Mouse (Mus musculus): ENCODE measurements around the gene Tada2a.

The Tada2a gene

DNA sequence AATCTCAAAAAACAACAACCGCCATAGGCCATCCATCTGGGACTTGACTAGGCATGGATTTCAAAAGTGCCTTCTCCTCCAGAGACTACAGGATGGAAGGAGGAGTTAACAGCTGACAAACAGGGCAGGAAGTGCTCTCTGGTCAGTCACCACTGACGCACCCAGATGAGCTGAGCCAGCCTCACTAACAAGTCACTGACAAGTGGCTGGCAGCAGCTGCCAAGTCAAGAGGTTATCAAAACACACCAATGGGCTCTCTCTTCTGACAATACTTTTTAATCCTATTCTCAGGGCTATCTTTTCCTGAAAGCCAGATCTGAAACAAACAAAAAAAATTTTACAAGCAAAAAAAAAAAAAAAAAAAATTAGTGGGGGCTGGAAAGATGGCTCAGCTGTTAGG lies 66.6 kb downstream of the Tada2a start:
- DNase-seq = no peak

DNA sequence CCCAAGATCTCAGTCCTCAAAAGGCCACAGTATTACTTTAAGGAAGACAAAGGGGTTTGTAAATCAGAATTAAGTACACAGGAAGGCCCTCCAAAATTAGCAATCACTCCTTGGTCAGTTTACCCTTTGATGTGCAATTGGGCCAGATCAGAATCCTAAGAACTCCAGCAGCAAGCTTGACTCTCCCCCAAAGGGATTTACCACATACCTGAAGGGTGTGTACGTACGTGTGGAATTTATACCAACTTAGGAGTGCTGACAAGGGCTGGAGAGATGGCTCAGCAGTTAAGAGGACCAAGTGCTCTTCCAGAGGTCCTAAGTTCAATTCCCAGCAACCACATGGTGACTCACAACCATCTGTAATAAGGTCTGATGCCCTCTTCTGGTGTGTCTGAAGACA lies 67.5 kb downstream of the Tada2a start:
- DNase-seq = no peak

DNA sequence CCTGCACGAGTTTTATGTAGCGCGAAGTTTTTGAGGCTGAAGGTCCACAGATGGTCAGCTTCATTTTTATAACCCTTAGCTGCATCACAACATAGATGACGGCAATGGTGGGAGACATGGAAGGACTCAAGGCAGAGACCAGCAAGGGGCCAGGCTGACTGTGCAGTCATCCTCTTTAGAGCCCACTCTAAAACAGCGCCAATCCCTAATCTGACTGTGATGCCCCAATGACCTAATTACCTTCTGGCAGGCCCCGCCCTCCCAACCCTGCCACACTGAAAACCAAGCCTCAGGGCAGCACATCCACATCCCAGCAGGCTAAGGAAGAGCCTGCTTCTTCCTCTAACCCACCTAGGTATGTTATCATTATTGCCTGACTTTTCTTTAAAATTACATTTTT lies 68.8 kb downstream of the Tada2a start:
- no peak for DNase-seq

DNA sequence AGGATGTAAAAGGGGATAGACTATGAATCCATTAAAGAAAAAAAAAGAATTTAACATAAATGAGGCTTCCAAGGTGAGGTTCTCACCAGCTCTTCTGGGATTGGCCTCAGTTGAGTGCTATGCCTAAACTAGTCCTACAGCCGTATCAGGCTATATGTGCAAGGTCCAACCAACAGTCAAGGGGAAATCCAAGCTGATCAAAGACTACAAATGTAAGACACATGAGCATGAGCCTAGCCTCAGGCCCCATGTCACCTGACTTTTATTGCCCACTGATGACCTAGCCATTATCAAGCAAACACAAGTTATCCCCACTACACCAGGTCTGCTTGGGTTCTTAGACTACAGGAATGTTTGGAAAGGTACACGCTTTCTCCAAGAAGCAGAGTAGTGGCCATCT lies 69.6 kb downstream of the Tada2a start:
- DNase-seq = no peak

DNA sequence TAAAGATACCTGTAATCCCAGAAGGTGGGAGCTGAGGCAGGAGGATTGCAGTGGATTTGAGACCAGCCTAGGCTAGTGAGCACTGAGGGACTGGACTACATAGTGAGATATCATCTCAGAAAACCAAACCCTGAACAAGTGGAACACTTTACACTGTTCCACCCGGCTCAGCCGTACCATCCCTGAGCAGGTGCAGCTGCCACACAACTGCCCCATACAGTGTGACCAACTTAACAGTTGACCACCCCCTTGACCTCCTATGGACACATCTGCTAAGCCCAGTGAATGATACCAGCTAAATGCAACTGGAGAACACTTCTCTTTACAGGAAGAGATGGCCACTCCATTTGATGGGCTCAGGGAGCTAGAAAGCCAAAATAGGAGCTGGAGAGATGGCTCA lies 72.0 kb downstream of the Tada2a start:
- DNase-seq = no peak

DNA sequence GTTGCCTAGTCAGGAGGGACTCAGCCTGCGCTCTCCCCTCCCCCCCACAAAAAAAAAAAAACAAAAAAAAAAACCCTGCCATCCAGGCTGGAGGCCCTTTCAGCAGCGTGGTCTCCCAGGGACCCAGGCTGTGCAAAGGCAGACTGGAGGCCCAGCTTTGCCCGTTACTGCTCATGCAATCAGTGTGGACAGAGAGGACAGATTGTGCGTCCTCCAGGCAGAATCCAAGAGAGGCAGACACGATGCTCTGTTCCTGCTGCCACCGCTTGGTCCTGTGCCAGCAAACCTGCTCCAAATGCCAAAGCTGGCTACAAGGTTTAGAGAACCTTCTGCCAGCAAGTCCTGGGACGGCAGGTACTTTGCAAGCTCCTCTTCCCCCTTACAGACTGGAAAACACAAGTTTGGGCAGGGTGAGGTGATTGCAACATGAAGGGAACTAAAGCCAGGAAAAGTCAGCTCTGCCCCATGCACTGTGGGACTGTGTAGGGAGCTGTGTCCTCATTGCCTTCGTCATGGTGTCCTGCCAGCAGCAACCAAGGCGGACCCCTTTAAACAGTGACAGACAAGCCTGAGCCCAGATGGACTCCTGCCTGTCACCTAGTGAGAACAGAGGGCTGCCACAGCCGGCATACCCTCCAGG lies 75.8 kb downstream of the Tada2a start:
- DNase-seq = no peak

DNA sequence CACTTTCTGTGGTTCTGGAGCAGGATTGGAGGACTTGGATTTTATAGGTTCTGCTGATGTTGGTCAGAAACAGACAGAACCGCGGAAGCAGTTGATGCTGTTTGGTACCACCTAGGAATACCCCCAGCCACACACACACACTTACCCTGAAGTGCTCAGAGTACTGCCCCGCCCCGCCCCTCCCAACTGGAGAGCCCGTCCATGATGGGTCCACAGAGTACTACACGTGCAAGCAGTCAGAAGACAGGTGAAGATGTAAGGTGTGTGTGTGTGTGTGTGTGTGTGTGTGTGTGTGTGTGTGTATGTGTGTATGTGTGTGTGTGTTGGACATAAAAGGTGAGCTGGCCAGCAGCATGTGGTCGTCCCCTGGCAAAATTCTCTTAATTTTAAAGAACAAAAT lies 76.3 kb downstream of the Tada2a start:
- no peak for DNase-seq

DNA sequence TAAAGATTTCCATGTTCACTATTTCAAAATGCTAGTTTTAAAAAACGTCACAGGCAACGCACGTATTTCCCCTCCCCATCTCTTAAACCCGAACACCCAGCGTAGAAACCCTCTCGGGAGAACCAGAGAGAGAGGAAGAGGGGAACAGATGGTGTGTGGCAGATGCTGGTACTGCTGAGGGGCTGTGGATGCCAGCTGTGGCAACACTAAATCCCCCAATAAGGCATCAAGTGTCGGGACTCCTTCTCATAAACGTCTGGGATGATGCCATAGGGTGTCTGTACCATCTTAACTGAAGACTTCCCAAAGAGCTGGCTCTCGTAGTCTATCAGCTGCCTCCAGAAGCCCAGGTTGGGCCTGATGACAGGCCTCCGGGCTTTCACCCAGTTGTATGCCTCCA lies 81.0 kb downstream of the Tada2a start:
- no peak for DNase-seq

DNA sequence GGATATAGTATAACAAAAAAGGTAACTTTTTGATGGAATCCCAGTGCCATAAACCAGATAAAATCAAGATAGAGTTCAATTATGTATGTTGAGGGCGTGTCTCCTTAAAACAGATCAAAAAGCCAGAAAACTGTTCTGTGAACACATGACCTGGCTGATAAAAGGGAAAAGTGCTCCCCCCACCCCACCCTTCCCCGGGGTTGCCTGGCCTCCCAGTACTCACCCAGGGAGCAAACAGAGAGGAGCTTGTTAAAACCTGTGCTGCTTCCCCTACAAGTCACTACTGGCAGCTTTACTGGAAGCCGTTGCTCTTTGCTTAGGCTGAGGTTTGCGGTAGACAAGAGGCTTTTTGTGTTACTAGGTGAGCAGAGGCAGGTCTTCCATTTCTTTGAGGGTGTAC lies 82.1 kb downstream of the Tada2a start:
- DNase-seq = no peak

DNA sequence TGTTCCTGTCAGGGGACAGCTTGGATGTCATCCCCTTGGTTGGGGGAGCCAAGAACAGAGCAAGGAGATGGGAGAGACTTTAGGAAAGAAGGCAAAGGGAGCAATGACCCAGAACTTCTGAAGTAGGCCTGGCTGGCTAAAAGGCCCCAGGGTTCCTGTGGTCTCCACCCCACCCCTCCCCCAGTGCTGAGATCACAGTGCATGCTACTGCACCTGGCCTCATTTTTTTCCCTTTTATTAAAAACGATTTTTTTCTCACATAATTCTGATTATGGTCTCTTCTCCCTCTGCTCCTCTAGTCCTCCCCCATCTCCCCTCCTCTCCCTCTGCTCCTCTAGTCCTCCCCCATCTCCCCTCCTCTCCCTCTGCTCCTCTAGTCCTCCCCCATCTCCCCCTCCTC lies 84.4 kb downstream of the Tada2a start:
- no peak for DNase-seq

DNA sequence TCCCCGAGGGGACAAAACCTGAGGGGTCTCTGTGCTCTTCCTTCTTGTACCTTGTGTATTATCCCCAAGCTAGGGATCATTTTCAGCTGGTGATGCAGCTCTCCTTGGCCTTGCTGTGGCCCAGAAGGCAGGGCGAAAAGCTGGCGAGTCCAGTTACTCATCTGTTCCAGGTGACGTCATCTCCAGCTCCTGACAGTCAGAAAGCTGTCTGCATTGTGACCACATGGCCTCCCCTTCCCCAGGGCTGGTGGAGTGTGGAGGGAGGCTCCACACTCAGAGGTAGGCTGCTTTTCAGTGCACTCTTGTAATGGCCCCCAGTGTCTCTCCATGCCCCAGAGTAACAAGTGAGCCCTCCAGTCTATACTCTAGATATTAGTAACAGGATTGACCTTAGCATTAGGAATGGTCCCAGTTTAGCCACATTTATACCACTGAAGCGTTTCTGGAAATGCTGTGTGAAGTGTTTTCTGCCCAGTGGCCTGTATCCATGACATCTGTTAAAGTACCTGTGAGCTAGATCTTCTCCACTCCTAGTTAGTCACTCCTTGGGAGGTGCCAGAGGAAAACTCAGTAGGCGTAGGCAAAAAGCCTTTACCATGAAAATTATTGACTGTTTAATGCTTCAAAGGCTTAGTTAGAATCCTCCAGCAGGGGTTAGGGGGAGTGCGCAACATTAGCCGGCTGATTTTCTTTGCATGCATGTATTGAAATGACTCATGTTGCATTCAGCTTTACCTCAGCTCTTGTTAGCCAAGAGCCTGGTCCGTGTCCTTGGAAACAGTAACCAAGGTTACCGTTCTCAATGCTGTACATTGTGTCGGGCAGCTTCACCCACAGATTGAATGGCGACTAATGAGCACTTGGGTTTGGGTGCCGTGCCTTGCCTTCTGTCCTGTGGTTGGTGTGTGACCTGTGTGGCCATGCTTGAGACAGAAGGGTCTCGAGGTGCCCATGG lies 86.3 kb downstream of the Tada2a start:
- no peak for DNase-seq

DNA sequence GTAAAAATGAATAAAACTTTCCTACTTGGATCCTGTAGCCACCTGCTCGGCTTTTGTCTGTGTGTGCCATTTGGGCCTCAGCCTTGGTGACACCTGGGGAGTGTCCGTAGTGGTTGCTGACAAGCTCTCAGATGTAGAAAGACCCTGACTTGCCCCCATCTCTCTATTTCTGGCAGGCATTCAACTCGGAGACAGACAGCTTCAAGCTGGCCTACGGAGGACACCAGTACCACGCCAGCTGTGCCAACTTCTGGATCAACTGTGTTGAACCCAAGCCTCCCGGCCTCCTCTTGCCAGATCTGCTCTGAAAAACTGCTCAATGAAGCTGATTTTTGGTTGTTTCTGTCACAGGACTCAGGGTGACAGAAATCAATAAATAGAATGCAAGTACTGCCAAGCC lies 88.8 kb downstream of the Tada2a start:
- no peak for DNase-seq

DNA sequence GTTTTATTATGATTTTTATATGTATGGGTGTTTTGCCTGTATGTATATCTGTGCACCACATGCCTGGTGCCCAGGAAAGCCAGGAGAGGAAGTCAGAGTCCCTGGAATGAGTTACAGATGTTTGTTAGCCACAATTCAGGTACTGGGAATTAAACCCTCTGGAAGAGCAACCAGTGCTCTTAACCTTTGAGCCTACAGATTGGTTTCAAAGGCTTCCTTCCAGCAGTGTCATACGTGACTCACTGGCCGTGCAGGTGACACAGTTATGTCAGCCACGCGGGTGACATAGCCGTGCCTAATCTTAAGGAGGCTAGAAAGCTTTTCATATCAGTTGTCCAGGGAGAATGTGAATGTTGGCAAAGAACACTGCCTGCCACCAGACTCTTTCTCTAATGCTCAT lies 95.7 kb downstream of the Tada2a start:
- no peak for DNase-seq

DNA sequence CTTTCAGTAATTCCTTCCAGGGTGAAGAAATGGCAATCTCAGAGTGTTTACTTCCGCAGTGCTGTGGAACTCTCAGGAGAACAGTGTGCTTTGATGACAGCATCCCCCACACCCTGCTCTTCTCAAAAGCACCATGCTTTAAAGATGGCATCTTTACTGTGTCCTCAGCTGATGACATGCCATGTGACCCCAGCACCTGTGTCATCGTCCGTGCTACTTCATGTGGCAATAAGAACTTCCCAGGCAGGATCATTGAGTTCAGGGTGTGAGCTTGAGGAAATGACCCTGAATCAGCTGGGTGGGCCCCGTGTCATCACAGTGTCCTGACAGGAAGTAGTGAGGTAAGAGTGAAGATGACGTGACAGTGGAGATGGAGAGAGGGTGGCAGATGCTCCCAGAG lies 96.8 kb downstream of the Tada2a start:
- DNase-seq = no peak

DNA sequence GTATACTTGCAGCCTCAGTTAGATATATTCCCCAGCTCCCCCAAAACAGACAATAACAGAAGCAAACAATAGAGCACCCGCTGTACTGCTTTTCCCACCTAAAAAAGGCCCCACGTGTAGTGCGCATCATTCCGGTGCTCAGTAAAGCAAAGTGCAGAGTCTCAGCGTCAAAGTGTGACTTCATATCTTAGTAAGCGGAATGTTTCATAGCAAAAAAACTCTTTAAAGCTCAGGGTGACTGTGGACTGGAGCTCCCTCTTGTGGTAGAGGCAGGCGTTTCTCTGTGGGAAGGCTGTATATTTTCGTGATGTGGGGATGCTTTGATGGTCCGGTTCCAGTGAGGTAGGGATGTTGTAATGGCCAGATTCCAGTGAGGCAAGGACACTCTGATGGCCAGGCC lies 97.4 kb downstream of the Tada2a start:
- DNase-seq = peak; percentile 46 to 49

All from thymus, postnatal 36 days (tissue).